Mouse (Mus musculus) midbrain, embryonic 13.5 days (tissue): ENCODE results near the gene Rtl6. TPM values are rescaled to one million over a fixed set of nuclear protein-coding genes. Genes with fewer than 3 reads are reported as not detected.

Experiments
- ATAC-seq: fragments of 200-750 bp; cut with Nextera tagmentation; 2 replicates; pipeline ENCODE4 v1.8.0; 2017; ENCODE audit warnings: mild to moderate bottlenecking, moderate TSS enrichment, moderate library complexity
- H3K27ac ChIP-seq: fragments of 300-500 bp; sonication (generic); 2 replicates; pipeline ENCODE4 v1.5.1; 2015; ENCODE audit warnings: inconsistent platforms, mild to moderate bottlenecking, moderate library complexity
- H3K27me3 ChIP-seq: fragments of 300-500 bp; sonication (generic); 2 replicates; pipeline ENCODE4 v1.6.1; 2015; ENCODE audit warnings: mild to moderate bottlenecking, inconsistent platforms
- H3K36me3 ChIP-seq: fragments of 300-500 bp; sonication (generic); 2 replicates; pipeline ENCODE4 v1.6.1; 2015; ENCODE audit warnings: mild to moderate bottlenecking, inconsistent platforms
- H3K4me1 ChIP-seq: fragments of 300-500 bp; sonication (generic); replicated peaks from 2 replicates; pipeline ENCODE4 v1.6.1; 2015; ENCODE audit warnings: inconsistent platforms
- H3K4me2 ChIP-seq: fragments of 300-500 bp; sonication (generic); replicated peaks from 2 replicates; pipeline ENCODE4 v1.6.1; 2015; ENCODE audit warnings: moderate library complexity, mild to moderate bottlenecking, inconsistent platforms
- H3K4me3 ChIP-seq: fragments of 300-500 bp; sonication (generic); replicated peaks from 2 replicates; pipeline ENCODE4 v1.5.1; 2015; ENCODE audit warnings: mild to moderate bottlenecking, inconsistent platforms
- H3K9ac ChIP-seq: fragments of 300-500 bp; sonication (generic); replicated peaks from 2 replicates; pipeline ENCODE4 v1.6.1; 2015; ENCODE audit warnings: mild to moderate bottlenecking, inconsistent platforms
- H3K9me3 ChIP-seq: fragments of 300-500 bp; sonication (generic); 2 replicates; pipeline ENCODE4 v1.6.1; 2016; ENCODE audit warnings: mild to moderate bottlenecking, inconsistent platforms
- WGBS: fragments of 180-500 bp; shearing (Covaris S2); methylation state at CpG from one replicate; pipeline ENCODE4 v1.1.7; 2015; 5-methylcytosine and 5-hydroxymethylcytosine counted together
- polyA plus RNA-seq: library from polyadenylated mRNA; unstranded; fragments of >200 nt; fragmentation: Nextera tagmentation; extraction: Ambion mirVana; gene quantifications from 2 replicates; pipeline ENCODE4 v1.2.1, GENCODE M21; 2015

Gene Rtl6
- polyA plus RNA-seq, 1 experiment from 2014 or later = 62.2 TPM

DNA sequence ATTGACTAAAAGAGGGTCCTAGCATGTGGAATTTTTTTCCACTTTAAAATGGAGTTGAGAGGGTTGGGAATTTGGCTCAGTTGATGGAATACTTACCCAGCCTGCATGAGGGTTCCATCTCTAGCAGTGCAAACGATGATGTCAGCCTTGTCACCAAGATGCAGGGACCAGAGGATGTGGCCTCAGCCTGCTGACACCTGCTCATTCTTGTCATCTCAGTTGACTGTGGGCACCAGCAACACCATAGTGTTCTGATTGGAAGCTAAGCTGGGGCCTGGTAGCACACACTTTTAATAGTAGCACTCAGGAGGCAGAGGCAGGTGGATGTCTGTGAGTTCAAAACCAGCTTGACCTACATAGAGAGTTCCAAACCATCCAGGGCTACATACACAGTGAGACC, 21.0 kb upstream of the Rtl6 start:
- Histone ChIP-seq H3K9ac (no peak overlapping the region), H3K4me1 (no peaks in the 10 kb centered on the region), H3K36me3 (no peaks in the 10 kb centered on the region), H3K4me2 (no peak overlapping the region), H3K27ac (no peak overlapping the region), H3K9me3 (peaks cover 9% of the 10 kb centered on the region), H3K4me3 (no peak overlapping the region), H3K27me3 (no peaks in the 10 kb centered on the region)
- ATAC-seq = no peak
- WGBS = 90% methylated on average over 1 of the region's 1 CpGs

DNA sequence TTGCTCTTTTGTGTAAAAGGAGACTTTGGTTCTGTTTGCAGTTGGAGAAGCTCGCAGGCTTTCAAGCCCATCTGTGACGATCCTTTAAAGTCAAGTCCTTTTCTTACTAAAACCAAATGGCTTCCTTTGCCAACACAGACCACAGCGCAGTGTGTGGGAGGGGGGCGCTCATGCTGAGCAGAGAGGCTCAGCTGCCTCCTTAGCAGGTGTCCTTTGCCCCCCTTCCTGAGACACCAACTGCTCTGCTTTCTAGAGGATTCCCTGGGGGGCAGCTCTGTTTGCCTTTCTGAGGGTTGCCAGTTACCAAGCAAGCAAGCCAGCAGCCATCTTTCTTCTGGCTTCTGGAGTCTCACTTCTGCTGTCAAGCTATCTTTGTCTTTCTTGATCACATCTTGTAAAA, 19.4 kb upstream of the Rtl6 start:
- 39% methylated on average over 4 of the region's 4 CpGs for WGBS
- Histone ChIP-seq H3K27me3 (no peaks in the 10 kb centered on the region), H3K9me3 (peaks cover 9% of the 10 kb centered on the region), H3K36me3 (no peaks in the 10 kb centered on the region), H3K4me1 (no peaks in the 10 kb centered on the region), H3K27ac (no peak overlapping the region), H3K4me2 (no peak overlapping the region), H3K4me3 (no peak overlapping the region), H3K9ac (no peak overlapping the region)
- no peak for ATAC-seq

DNA sequence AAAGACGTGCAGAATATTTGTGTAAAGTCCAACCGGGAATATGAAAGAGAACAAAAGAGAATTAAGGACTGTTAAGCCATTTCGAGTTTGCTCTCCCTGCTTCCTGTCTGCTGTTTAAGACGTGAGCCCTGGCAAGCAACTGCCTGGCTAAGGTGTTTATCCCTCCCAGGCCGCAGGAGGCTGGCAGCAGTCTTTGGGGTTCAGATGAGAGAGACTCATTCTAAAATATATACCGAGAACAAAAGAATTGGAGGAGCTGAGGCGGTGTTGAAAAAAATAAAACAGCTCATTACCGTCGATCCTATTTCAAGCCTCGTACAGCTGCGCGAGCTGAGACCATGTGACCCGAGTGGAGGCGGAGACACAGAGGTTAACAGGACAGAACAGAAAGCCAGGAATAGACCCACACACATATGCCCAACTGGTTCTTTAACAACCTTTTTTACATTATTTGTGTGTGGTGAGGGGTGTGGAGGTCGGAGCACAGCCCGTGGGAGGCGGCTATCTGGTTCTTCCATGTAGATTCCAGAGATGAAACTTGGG, 9.0 kb upstream of the Rtl6 start:
- Histone ChIP-seq H3K4me2 (no peak overlapping the region), H3K4me1 (0 out of 2 replicates have a peak, but pooled peaks cover 3% of the 10 kb centered on the region), H3K27ac (no peak overlapping the region), H3K27me3 (no peaks in the 10 kb centered on the region), H3K9ac (no peak overlapping the region), H3K9me3 (no peaks in the 10 kb centered on the region), H3K4me3 (no peak overlapping the region), H3K36me3 (no peaks in the 10 kb centered on the region)
- no peak for ATAC-seq
- 68% methylated on average over 17 of the region's 17 CpGs for WGBS

DNA sequence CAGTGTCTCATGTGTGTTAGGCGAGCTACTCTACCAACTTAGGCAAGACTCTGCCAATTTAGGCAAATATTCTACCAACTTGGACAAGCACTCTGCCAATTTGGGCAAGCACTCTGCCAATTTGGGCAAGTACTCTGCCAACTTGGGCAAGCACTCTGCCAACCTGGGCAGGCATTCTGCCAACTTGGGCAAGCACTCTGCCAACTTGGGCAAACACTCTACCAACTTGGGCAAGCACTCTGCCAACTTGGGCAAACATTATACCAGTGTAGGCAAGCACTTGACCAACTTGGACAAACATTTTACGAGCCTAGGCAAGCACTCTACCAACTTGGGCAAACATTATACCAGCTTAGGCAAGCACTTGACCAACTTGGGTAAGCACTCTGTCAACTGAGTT, 3.9 kb upstream of the Rtl6 start:
- Histone ChIP-seq H3K9ac (no peak overlapping the region), H3K36me3 (peaks cover 3% of the 10 kb centered on the region)

DNA sequence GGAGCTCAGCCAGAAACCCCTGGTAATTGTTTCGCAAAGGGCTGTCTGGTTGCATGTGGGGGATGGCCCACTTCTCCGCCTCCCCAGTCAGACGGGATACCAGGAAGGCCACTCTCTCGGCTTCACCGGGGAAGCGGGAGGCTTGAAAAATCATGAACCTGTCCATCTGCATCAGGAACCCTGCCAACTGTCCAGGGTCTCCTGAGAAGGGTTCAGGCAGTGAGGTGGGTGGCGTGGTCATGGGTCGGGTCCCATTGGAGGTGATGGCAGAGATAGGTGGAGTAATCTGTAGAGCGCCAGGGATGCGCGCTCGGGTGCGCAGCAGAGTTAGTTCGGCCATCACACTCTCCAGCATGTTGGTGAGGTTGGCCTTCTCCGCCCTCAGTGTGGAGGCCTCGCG, 949 bp downstream of the Rtl6 start:
- H3K27me3 ChIP-seq = 0 out of 2 replicates have a peak, but pooled peaks cover 8% of the 10 kb centered on the region
- H3K4me3 ChIP-seq = peak overlapping the region; percentile 62
- H3K27ac ChIP-seq = 0 out of 2 replicates have a peak overlapping the region, but pooled peaks have one; percentile 95
- 98% methylated on average over 17 of the region's 17 CpGs for WGBS
- H3K9ac ChIP-seq = peak overlapping the region; percentile 87; the same call in 1 of the 2 replicates
- peaks cover 43% of the 10 kb centered on the region for H3K36me3 ChIP-seq
- H3K4me1 ChIP-seq = peaks cover 47% of the 10 kb centered on the region
- H3K4me2 ChIP-seq = peak overlapping the region; percentile 79
- 0 out of 2 replicates have a peak, but pooled peaks have one; percentile 10 for ATAC-seq
- H3K9me3 ChIP-seq = no peaks in the 10 kb centered on the region

More for the DNA sequence above, 3.9 kb upstream of the Rtl6 start:
- 80% methylated on average over 2 of the region's 2 CpGs for WGBS
- no peak overlapping the region for H3K27ac ChIP-seq
- no peak for ATAC-seq
- H3K4me1 ChIP-seq = peaks cover 11% of the 10 kb centered on the region
- H3K9me3 ChIP-seq = no peaks in the 10 kb centered on the region
- no peak overlapping the region for H3K4me2 ChIP-seq
- no peak overlapping the region for H3K4me3 ChIP-seq
- 0 out of 2 replicates have a peak, but pooled peaks cover 8% of the 10 kb centered on the region for H3K27me3 ChIP-seq

DNA sequence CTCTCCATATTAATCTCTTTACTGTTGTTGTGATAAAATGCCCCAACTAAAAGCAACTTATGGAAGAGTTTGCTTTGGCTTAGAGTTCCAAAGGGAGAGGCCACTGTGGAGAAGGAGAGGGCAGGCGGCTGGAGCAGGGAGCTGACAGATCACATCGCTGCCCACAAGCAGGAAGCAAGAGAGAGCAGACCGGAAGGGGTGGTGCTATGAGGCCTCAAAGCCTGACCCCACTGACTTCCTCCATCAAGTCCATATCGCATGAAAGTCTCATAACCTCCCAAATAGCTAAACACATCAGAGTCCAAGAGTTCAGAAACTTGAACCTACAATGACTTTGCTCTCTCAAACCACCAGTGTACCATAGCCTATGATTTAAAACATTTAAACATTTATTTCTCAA, 6.6 kb downstream of the Rtl6 start:
- no peaks in the 10 kb centered on the region for H3K9me3 ChIP-seq
- H3K27ac ChIP-seq = no peak overlapping the region
- peaks cover 32% of the 10 kb centered on the region for H3K4me1 ChIP-seq
- 91% methylated on average over 4 of the region's 4 CpGs for WGBS
- H3K27me3 ChIP-seq = no peaks in the 10 kb centered on the region
- no peak overlapping the region for H3K4me3 ChIP-seq
- H3K9ac ChIP-seq = no peak overlapping the region
- H3K4me2 ChIP-seq = no peak overlapping the region
- ATAC-seq = no peak
- peaks cover 35% of the 10 kb centered on the region for H3K36me3 ChIP-seq

DNA sequence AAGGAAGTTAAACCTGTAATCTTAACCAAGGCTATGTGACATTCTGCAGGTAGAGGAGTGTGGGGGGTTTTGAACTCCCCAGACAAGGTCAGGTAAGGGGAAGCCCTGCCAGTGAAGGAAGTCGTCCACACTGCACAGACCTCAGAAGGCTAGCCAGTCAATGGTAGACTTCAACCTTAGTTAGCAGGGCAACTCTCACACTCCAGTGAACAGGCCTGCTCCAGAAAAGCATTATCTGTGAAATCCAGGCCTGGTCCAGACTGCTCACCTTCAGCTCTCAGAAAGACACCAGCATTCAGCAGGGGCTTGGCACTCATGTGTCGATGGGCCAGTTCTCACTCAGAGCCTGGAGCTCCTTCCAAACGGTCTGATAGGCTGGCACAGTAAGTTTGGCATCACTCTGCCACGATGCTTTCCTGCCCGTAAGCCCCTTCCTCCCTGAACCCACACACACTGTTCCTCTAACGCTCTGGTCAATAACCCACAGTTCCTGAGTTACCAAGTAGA, 8.3 kb downstream of the Rtl6 start:
- WGBS = 88% methylated on average over 6 of the region's 6 CpGs
- Histone ChIP-seq H3K4me3 (no peak overlapping the region), H3K4me1 (peaks cover 22% of the 10 kb centered on the region), H3K9ac (no peak overlapping the region), H3K27me3 (no peaks in the 10 kb centered on the region), H3K27ac (no peak overlapping the region), H3K36me3 (peaks cover 18% of the 10 kb centered on the region), H3K9me3 (no peaks in the 10 kb centered on the region), H3K4me2 (no peak overlapping the region)
- no peak for ATAC-seq

DNA sequence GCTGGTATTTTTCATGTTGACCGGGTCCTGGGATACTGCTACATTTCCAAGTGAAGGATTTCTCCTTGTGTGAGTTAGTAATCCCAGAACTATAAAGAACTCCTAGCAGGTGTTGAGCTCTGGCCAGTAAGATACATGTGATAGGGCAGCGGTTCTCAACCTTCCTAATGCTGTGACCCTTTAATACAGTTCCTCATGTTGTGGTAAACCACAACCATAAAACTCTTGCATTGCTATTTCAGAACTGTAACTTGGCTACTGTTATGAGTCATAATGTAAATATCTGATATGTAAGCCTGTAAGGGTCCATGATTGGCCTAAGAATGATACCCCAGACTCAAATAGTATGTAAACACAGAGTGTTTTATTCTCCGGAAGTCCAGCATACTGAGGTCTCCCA, 11.6 kb downstream of the Rtl6 start:
- Histone ChIP-seq H3K9ac (no peak overlapping the region), H3K9me3 (no peaks in the 10 kb centered on the region), H3K4me2 (no peak overlapping the region), H3K27ac (no peak overlapping the region), H3K4me3 (no peak overlapping the region), H3K4me1 (0 out of 2 replicates have a peak, but pooled peaks cover 8% of the 10 kb centered on the region), H3K27me3 (no peaks in the 10 kb centered on the region), H3K36me3 (no peaks in the 10 kb centered on the region)
- no peak for ATAC-seq
- 97% methylated on average over 3 of the region's 3 CpGs for WGBS

DNA sequence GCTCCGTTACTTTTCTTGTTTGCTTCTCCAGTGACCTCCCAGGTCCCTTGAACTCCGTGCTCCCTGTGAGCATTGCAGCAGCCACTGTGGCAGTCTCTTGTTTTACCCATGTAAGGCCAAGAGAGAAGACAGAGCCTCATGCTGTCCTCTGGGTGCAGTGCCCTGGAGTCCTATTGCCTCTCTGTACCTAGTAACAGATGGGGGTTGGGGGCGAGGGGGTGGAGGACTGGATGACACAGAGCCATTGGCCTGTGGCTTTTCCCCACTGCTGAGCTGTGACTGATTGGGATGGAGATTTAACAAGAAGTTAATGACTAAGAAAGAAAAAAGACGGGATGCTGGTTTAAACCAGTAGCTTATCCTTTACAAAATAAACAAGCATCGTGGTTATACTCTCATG, 16.4 kb downstream of the Rtl6 start:
- Histone ChIP-seq H3K27me3 (no peaks in the 10 kb centered on the region), H3K4me3 (no peak overlapping the region), H3K9ac (no peak overlapping the region), H3K9me3 (no peaks in the 10 kb centered on the region), H3K4me2 (no peak overlapping the region), H3K27ac (no peak overlapping the region), H3K4me1 (0 out of 2 replicates have a peak, but pooled peaks cover 9% of the 10 kb centered on the region), H3K36me3 (no peaks in the 10 kb centered on the region)
- no peak for ATAC-seq
- WGBS = 62% methylated on average over 5 of the region's 5 CpGs

DNA sequence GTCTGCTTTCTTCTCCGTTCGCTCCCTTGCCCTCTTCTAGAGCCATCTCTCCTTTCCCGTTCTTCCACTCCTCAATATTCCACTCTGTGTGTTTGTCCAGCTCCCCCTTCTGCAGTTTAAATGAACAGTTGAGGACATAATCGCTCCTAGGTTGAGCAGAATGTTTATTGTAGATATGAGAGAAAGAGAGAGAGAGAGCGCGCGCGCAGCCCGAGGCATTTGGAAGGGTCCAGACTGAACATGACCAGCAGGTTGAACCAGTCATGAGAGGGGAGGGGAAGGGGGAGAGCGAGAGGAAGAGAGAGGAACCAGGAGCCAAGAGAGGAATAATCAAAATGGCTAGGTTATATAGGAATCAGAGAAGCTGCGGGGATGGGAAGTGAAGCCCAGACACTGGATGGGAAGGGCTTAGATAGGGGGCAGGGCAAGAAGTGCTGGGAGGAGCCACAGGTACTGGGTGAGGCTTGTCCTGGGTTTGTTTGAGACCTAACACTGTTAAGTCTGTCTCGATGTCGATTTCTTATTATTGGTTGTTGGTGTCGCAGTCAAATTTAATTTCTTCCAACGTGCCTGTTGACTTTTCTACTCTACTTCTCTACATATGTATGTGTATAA, 18.5 kb downstream of the Rtl6 start:
- no peak overlapping the region for H3K27ac ChIP-seq
- WGBS = 86% methylated on average over 15 of the region's 15 CpGs
- H3K9me3 ChIP-seq = peaks cover 9% of the 10 kb centered on the region; the same call in 1 of the 2 replicates
- H3K4me3 ChIP-seq = no peak overlapping the region
- no peak overlapping the region for H3K4me2 ChIP-seq
- 0 out of 2 replicates have a peak, but pooled peaks cover 3% of the 10 kb centered on the region for H3K4me1 ChIP-seq
- ATAC-seq = no peak
- H3K27me3 ChIP-seq = no peaks in the 10 kb centered on the region
- no peaks in the 10 kb centered on the region for H3K36me3 ChIP-seq
- H3K9ac ChIP-seq = no peak overlapping the region

DNA sequence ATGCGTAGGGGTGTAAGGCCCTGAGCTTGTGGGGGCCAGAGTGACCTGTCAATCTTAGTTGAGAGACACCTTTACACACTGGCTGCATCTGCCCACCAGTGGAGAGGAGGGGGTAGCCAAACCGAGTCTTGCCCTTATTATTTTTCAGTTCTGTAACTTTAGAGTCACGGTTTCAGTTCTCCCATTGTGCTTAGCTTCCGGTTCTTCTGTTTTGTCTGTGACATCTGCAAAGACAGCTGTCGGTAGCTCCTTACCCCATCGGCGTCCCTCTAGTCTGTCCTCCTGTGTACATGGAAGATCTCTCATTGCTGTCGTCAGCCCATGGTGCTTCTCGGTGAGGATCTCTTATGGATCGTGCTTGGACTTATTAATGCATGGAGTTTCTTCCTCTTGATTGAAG, 20.5 kb downstream of the Rtl6 start:
- Histone ChIP-seq H3K9me3 (peaks cover 9% of the 10 kb centered on the region; the same call in 1 of the 2 replicates), H3K36me3 (no peaks in the 10 kb centered on the region), H3K4me1 (peaks cover 8% of the 10 kb centered on the region), H3K27ac (no peak overlapping the region), H3K9ac (no peak overlapping the region), H3K4me3 (no peak overlapping the region), H3K27me3 (no peaks in the 10 kb centered on the region), H3K4me2 (no peak overlapping the region)
- WGBS = 92% methylated on average over 10 of the region's 10 CpGs
- no peak for ATAC-seq

DNA sequence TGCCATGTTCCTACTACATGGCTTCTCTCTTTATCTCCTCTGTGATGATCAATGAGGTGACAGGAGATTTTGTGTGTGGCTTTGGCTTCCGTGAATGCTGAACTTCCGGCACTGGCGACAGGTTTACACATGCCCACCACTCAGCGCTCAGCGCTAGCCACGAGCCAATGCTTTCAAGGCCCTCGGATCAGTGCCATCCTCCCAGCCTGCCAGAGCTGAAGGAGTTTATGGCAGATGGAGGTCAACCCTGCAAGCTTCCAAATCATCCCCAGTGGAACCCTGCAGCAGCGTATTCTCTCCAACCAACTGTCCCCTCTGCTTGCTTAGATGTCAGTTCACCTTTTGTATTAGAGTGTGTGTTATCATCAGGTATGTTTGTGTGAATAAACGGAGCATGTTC, 21.0 kb downstream of the Rtl6 start:
- no peaks in the 10 kb centered on the region for H3K27me3 ChIP-seq
- peaks cover 9% of the 10 kb centered on the region; the same call in 1 of the 2 replicates for H3K9me3 ChIP-seq
- WGBS = 96% methylated on average over 9 of the region's 9 CpGs
- peaks cover 13% of the 10 kb centered on the region for H3K4me1 ChIP-seq
- H3K36me3 ChIP-seq = no peaks in the 10 kb centered on the region
- H3K27ac ChIP-seq = no peak overlapping the region
- no peak overlapping the region for H3K9ac ChIP-seq
- H3K4me2 ChIP-seq = no peak overlapping the region
- no peak overlapping the region for H3K4me3 ChIP-seq
- ATAC-seq = no peak
